Mouse (Mus musculus) MEL (cell line): Measurements from ENCODE around the gene Smyd3. TPM values are rescaled to one million over a fixed set of nuclear protein-coding genes. Genes with fewer than 3 reads are reported as not detected.

Experiments used
- DNase-seq: peaks from one replicate; pipeline ENCODE4 v3.0.0; 2011; ENCODE audit warnings: low read depth, low spot score
- H3K27ac ChIP-seq: 2 replicates; pipeline ENCODE4 v1.5.1; 2012; ENCODE audit warnings: low read depth, mild to moderate bottlenecking, control low read depth, low read length, moderate library complexity; ENCODE audit not compliant: control insufficient read depth
- H3K27me3 ChIP-seq, 2 experiments: fragments of 150-350 bp in 1 of 2; sonication (generic) in 1 of 2; 2 replicates each; pipeline ENCODE4 v1.6.1; 2012; ENCODE audit warnings: low read length in 2 of 2, mild to moderate bottlenecking in 2 of 2, improper control_type of control experiment in 1 of 2, moderate library complexity in 1 of 2; ENCODE audit not compliant: insufficient read depth in 2 of 2, control insufficient read depth in 1 of 2
- H3K36me3 ChIP-seq, 2 experiments: 2 replicates each; pipeline ENCODE4 v1.6.1; 2012 to 2014; ENCODE audit warnings: low read length in 2 of 2, improper control_type of control experiment in 1 of 2, inconsistent platforms in 1 of 2, mild to moderate bottlenecking in 1 of 2; ENCODE audit not compliant: insufficient read depth in 2 of 2, control insufficient read depth in 1 of 2
- H3K4me1 ChIP-seq, 2 experiments: fragments of 150-350 bp in 1 of 2; sonication (generic) in 1 of 2; 2 replicates each; pipeline ENCODE4 v1.6.1; 2012; ENCODE audit warnings: low read length in 2 of 2, improper control_type of control experiment in 1 of 2, mild to moderate bottlenecking in 1 of 2; ENCODE audit not compliant: insufficient read depth in 2 of 2, control insufficient read depth in 1 of 2
- H3K4me3 ChIP-seq, 2 experiments: fragments of 150-350 bp in 1 of 2; sonication (generic) in 1 of 2; 2 replicates each; pipeline ENCODE4 v1.5.1; 2012; ENCODE audit warnings: low read depth in 2 of 2, low read length in 2 of 2, mild to moderate bottlenecking in 2 of 2, moderate library complexity in 2 of 2, control low read depth in 1 of 2, improper control_type of control experiment in 1 of 2; ENCODE audit not compliant: control insufficient read depth in 1 of 2, insufficient read depth in 1 of 2
- H3K79me2 ChIP-seq: 2 replicates; pipeline ENCODE4 v1.6.1; 2012; ENCODE audit warnings: mild to moderate bottlenecking, low read length, moderate library complexity; ENCODE audit not compliant: control insufficient read depth, poor library complexity, insufficient read depth
- H3K9ac ChIP-seq: 2 replicates; pipeline ENCODE4 v1.6.1; 2012; ENCODE audit warnings: low read depth, mild to moderate bottlenecking, control low read depth, low read length, moderate library complexity; ENCODE audit not compliant: control insufficient read depth, poor library complexity, severe bottlenecking
- H3K9me3 ChIP-seq: fragments of 150-350 bp; sonication (generic); replicated peaks from 2 replicates; pipeline ENCODE4 v1.6.1; 2012; ENCODE audit warnings: mild to moderate bottlenecking, low read length, improper control_type of control experiment, moderate library complexity; ENCODE audit not compliant: insufficient read depth
- CHD1 ChIP-seq: IDR thresholded peaks from 2 replicates; pipeline ENCODE4 v1.6.1; 2012; ENCODE audit warnings: low read depth, mild to moderate bottlenecking, inconsistent platforms, low read length, improper control_type of control experiment
- CHD2 ChIP-seq: IDR thresholded peaks from 2 replicates; pipeline ENCODE4 v1.6.1; 2011; ENCODE audit warnings: low read length, improper control_type of control experiment
- E2F4 ChIP-seq: IDR thresholded peaks from 2 replicates; pipeline ENCODE4 v1.6.1; 2011; ENCODE audit warnings: low read depth, low read length, improper control_type of control experiment, borderline replicate concordance
- ELF1 ChIP-seq: IDR thresholded peaks from 2 replicates; pipeline ENCODE4 v1.6.1; 2014; ENCODE audit warnings: low read depth, mild to moderate bottlenecking, inconsistent platforms, low read length, improper control_type of control experiment, moderate library complexity
- ETS1 ChIP-seq: IDR thresholded peaks from 2 replicates; pipeline ENCODE4 v1.6.1; 2012; ENCODE audit warnings: low read depth, mild to moderate bottlenecking, inconsistent platforms, low read length, improper control_type of control experiment, moderate library complexity
- GABPA ChIP-seq: IDR thresholded peaks from 2 replicates; pipeline ENCODE4 v1.6.1; 2012; ENCODE audit warnings: low read depth, mild to moderate bottlenecking, inconsistent platforms, low read length, improper control_type of control experiment, moderate library complexity
- GATA1 ChIP-seq: IDR thresholded peaks from 2 replicates; pipeline ENCODE4 v1.6.1; 2011; ENCODE audit warnings: low read depth, low read length, improper control_type of control experiment
- HCFC1 ChIP-seq: IDR thresholded peaks from 2 replicates; pipeline ENCODE4 v1.6.1; 2012; ENCODE audit warnings: low read depth, mild to moderate bottlenecking, inconsistent platforms, low read length, improper control_type of control experiment, moderate library complexity
- JUND ChIP-seq: IDR thresholded peaks from 2 replicates; pipeline ENCODE4 v1.6.1; 2011; ENCODE audit warnings: low read depth, mild to moderate bottlenecking, improper control_type of control experiment, low read length
- KAT2A ChIP-seq: conservative IDR thresholded peaks from 2 replicates; pipeline ENCODE4 v1.6.1; 2012; ENCODE audit warnings: low read depth, low read length, improper control_type of control experiment, inconsistent platforms
- MAFK ChIP-seq: IDR thresholded peaks from 2 replicates; pipeline ENCODE4 v1.6.1; 2011; ENCODE audit warnings: low read depth, mild to moderate bottlenecking, low read length, improper control_type of control experiment, borderline replicate concordance
- MAZ ChIP-seq: IDR thresholded peaks from 2 replicates; pipeline ENCODE4 v1.6.1; 2012; ENCODE audit warnings: low read depth, mild to moderate bottlenecking, inconsistent platforms, low read length, improper control_type of control experiment
- MYB ChIP-seq: IDR thresholded peaks from 2 replicates; pipeline ENCODE4 v1.6.1; 2011; ENCODE audit warnings: mild to moderate bottlenecking, low read depth, low read length, improper control_type of control experiment
- MYC ChIP-seq: IDR thresholded peaks from 2 replicates; pipeline ENCODE4 v1.6.1; 2011; ENCODE audit warnings: low read depth, mild to moderate bottlenecking, low read length, improper control_type of control experiment, moderate library complexity
- NELFE ChIP-seq: IDR thresholded peaks from 2 replicates; pipeline ENCODE4 v1.6.1; 2011; ENCODE audit warnings: low read depth, low read length, improper control_type of control experiment
- NRF1 ChIP-seq: IDR thresholded peaks from 2 replicates; pipeline ENCODE4 v1.6.1; 2014; ENCODE audit warnings: low read depth, mild to moderate bottlenecking, inconsistent platforms, low read length, improper control_type of control experiment, moderate library complexity; ENCODE audit not compliant: poor library complexity, insufficient read depth, severe bottlenecking
- POLR2A ChIP-seq, 2 experiments: IDR thresholded peaks; 2 replicates each; pipeline ENCODE4 v1.6.1; 2011 to 2012; ENCODE audit warnings: low read length in 2 of 2, mild to moderate bottlenecking in 2 of 2, control low read depth in 1 of 2, improper control_type of control experiment in 1 of 2, low read depth in 1 of 2, moderate library complexity in 1 of 2; ENCODE audit not compliant: control insufficient read depth in 1 of 2, insufficient read depth in 1 of 2, poor library complexity in 1 of 2
- RAD21 ChIP-seq: IDR thresholded peaks from 2 replicates; pipeline ENCODE4 v1.6.1; 2011; ENCODE audit warnings: mild to moderate bottlenecking, low read depth, low read length, improper control_type of control experiment
- RCOR1 ChIP-seq: IDR thresholded peaks from 2 replicates; pipeline ENCODE4 v1.6.1; 2012; ENCODE audit warnings: low read depth, mild to moderate bottlenecking, inconsistent platforms, low read length, improper control_type of control experiment
- SIN3A ChIP-seq: IDR thresholded peaks from 2 replicates; pipeline ENCODE4 v1.6.1; 2012; ENCODE audit warnings: low read length, improper control_type of control experiment, inconsistent platforms
- SMC3 ChIP-seq: IDR thresholded peaks from 2 replicates; pipeline ENCODE4 v1.6.1; 2011; ENCODE audit warnings: low read depth, low read length, improper control_type of control experiment
- TAL1 ChIP-seq: IDR thresholded peaks from 2 replicates; pipeline ENCODE4 v1.6.1; 2012; ENCODE audit warnings: mild to moderate bottlenecking, inconsistent platforms, low read length, moderate library complexity, mixed read lengths
- TBP ChIP-seq: IDR thresholded peaks from 2 replicates; pipeline ENCODE4 v1.8.0; 2011; ENCODE audit warnings: low read depth, low read length, improper control_type of control experiment
- UBTF ChIP-seq: IDR thresholded peaks from 2 replicates; pipeline ENCODE4 v1.6.1; 2012; ENCODE audit warnings: low read depth, mild to moderate bottlenecking, inconsistent platforms, low read length, improper control_type of control experiment, moderate library complexity, borderline replicate concordance; ENCODE audit not compliant: insufficient read depth
- USF1 ChIP-seq: IDR thresholded peaks from 2 replicates; pipeline ENCODE4 v1.6.1; 2014; ENCODE audit warnings: low read depth, mild to moderate bottlenecking, inconsistent platforms, low read length, improper control_type of control experiment, moderate library complexity
- ZMIZ1 ChIP-seq: IDR thresholded peaks from 2 replicates; pipeline ENCODE4 v1.6.1; 2012; ENCODE audit warnings: low read depth, mild to moderate bottlenecking, inconsistent platforms, low read length, improper control_type of control experiment, moderate library complexity
- ZNF384 ChIP-seq: IDR thresholded peaks from 2 replicates; pipeline ENCODE4 v1.6.1; 2012; ENCODE audit warnings: low read depth, mild to moderate bottlenecking, inconsistent platforms, low read length, improper control_type of control experiment
- polyA plus RNA-seq, 2 experiments: library from polyadenylated mRNA; stranded (reverse) in 1 of 2; unstranded in 1 of 2; fragments of >175 nt in 1 of 2; fragments of >200 nt in 1 of 2; gene quantifications; 2 replicates each; pipeline versions ENCODE4 v1.2.1 to v1.2.4; 2012; ENCODE audit warnings: low replicate concordance in 2 of 2, low read depth in 1 of 2; ENCODE audit not compliant: insufficient read length in 2 of 2, insufficient read depth in 1 of 2, missing spikeins in 1 of 2
- total RNA-seq: library from RNA; depleted of rRNA; stranded (reverse); fragments of 300-350 nt; gene quantifications from 2 replicates; pipeline ENCODE4 v1.2.3, GENCODE M21; 2012

Gene Smyd3
- total and polyA plus RNA-seq, 3 experiments = 13.3 to 18.2 TPM; not detected in 1

DNA sequence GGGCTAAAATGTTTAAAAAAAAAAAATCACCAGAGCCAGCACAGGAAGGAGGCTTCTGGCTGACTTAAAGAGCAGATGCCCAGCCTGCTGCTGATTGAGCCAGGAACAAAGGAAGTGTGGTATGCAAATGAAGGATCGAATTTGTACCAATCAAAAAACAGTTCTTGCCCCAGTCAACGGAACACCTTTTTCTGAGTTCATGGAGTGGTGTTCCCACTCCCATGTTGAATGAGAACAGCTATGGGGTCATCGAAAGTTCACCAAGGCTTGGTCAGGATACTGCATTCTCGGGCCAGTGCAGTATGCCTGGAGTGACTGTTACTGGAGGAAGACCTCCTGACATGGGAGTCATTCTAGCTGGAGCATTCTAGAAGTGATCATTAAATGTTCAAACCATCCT is 109.8 kb downstream of the Smyd3 start:
- DNase-seq = no peak
- Histone ChIP-seq H3K79me2 (no peaks in the 10 kb centered on the region), H3K9me3 (no peaks in the 10 kb centered on the region), H3K36me3 (no peaks in the 10 kb centered on the region; a peak in 1 of 4 replicates), H3K4me1 (no peaks in the 10 kb centered on the region), H3K27ac (no peak overlapping the region), H3K27me3 (no peaks in the 10 kb centered on the region), H3K4me3 (no peak overlapping the region), H3K9ac (no peak overlapping the region)
- TF ChIP-seq CHD2 = no peak
- TF ChIP-seq ZNF384 = no peak
- TF ChIP-seq NELFE = no peak
- no peak for TF ChIP-seq E2F4
- TF ChIP-seq JUND = no peak
- TF ChIP-seq HCFC1 = no peak
- no peak for TF ChIP-seq ZMIZ1
- no peak for TF ChIP-seq MAZ
- TF ChIP-seq ETS1 = no peak
- TF ChIP-seq POLR2A (IDR thresholded peaks at IDR 0.05; ENCODE audit: control insufficient read depth in 1 of 2, insufficient read depth in 1 of 2, low read depth in 1 of 2, low read length in 2 of 2, poor library complexity in 1 of 2) = no peak
- TF ChIP-seq MYC = no peak
- no peak for TF ChIP-seq MAFK
- no peak for TF ChIP-seq KAT2A
- TF ChIP-seq MYB = no peak
- no peak for TF ChIP-seq USF1
- no peak for TF ChIP-seq TAL1
- no peak for TF ChIP-seq GABPA
- TF ChIP-seq RAD21 = no peak

DNA sequence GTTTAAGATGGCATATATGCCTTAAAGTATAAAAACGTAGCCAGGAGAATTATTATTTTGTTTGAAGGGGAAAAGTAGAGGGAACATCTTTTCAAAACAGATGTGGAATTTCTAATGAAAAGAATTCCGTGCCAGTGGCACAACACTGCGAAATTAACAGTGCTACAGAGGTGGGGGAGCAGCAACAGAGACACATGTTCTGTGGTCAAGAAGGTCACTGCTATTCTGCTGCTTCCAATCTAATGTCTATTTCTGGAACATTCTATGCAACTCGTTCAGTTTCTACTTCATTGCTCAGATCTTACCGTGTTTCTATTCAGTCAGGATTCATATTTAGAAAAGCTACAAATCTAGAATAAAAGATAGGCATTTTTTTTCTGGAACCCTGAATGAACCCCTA is 117.0 kb downstream of the Smyd3 start:
- no peaks in the 10 kb centered on the region for H3K27me3 ChIP-seq
- H3K9me3 ChIP-seq = no peaks in the 10 kb centered on the region
- no peak overlapping the region for H3K9ac ChIP-seq
- H3K27ac ChIP-seq = no peak overlapping the region
- TF ChIP-seq TBP (no peak), ELF1 (no peak), NELFE (no peak), SMC3 (no peak), KAT2A (no peak), MAFK (no peak), SIN3A (no peak), RCOR1 (no peak), NRF1 (no peak), GATA1 (no peak), UBTF (no peak), ETS1 (no peak), E2F4 (no peak), CHD2 (no peak), JUND (no peak), MAZ (no peak), ZNF384 (no peak), CHD1 (no peak), ZMIZ1 (no peak), TAL1 (no peak)
- no peaks in the 10 kb centered on the region for H3K79me2 ChIP-seq
- no peaks in the 10 kb centered on the region for H3K4me1 ChIP-seq
- H3K4me3 ChIP-seq = no peak overlapping the region
- H3K36me3 ChIP-seq = no peaks in the 10 kb centered on the region; a peak in 1 of 4 replicates
- no peak for DNase-seq
